Mouse (Mus musculus): Measurements from ENCODE around the gene Traf3ip2. TPM values are rescaled to one million over a fixed set of nuclear protein-coding genes. Genes with fewer than 3 reads are reported as not detected.
A peak's percentile ranks its signal among the peaks of the same experiment; 100 is the strongest.

The Traf3ip2 gene
- polyA plus RNA-seq, 1 experiment from 2014 or later: 12.9 TPM

- WGBS: 68% methylated on average over 4 of the region's 4 CpGs
Observed at GRCm38 (mm10) chr10:39681014-39681413, 68.3 kb downstream of the Traf3ip2 start.

GRCm38 (mm10) chr10:39682556-39682955 is 69.8 kb downstream of the Traf3ip2 start:
- Histone ChIP-seq H3K4me3 (ENCODE audit: low read depth, low read length) (no peak overlapping the region), H3K9ac (ENCODE audit: low read depth, low read length) (no peak overlapping the region), H3K27ac (replicated peaks; ENCODE audit: low read depth, low read length) (no peak overlapping the region), H3K4me1 (ENCODE audit: control insufficient read depth, insufficient read depth, low read length) (no peaks in the 10 kb centered on the region), H3K36me3 (ENCODE audit: control insufficient read depth, insufficient read depth, low read length) (no peaks in the 10 kb centered on the region), H3K9me3 (ENCODE audit: control insufficient read depth, low read length) (no peaks in the 10 kb centered on the region), H3K27me3 (replicated peaks; ENCODE audit: control insufficient read depth, insufficient read depth, low read length) (no peaks in the 10 kb centered on the region), H3K4me2 (ENCODE audit: low read depth, low read length) (no peak overlapping the region)
- no peak for ATAC-seq (ENCODE audit: low read depth)
- no peak for DNase-seq (ENCODE audit: low spot score)
- WGBS: 78% methylated on average over 2 of the region's 2 CpGs

More at GRCm38 (mm10) chr10:39681014-39681413, 68.3 kb downstream of the Traf3ip2 start:
- H3K27ac ChIP-seq (replicated peaks; ENCODE audit: low read depth, low read length): no peak overlapping the region
- no peaks in the 10 kb centered on the region for H3K4me1 ChIP-seq (ENCODE audit: control insufficient read depth, insufficient read depth, low read length)
- H3K4me3 ChIP-seq (ENCODE audit: low read depth, low read length): no peak overlapping the region
- DNase-seq (ENCODE audit: low spot score) (no peak), ATAC-seq (ENCODE audit: low read depth) (0 out of 2 replicates have a peak, but pooled peaks have one; percentile 30)
- no peak overlapping the region for H3K9ac ChIP-seq (ENCODE audit: low read depth, low read length)
- no peak overlapping the region for H3K4me2 ChIP-seq (ENCODE audit: low read depth, low read length)
- no peaks in the 10 kb centered on the region for H3K36me3 ChIP-seq (ENCODE audit: control insufficient read depth, insufficient read depth, low read length)
- no peaks in the 10 kb centered on the region for H3K9me3 ChIP-seq (ENCODE audit: control insufficient read depth, low read length)
- no peaks in the 10 kb centered on the region for H3K27me3 ChIP-seq (replicated peaks; ENCODE audit: control insufficient read depth, insufficient read depth, low read length)

- DNase-seq (ENCODE audit: low spot score): no peak
- no peak for ATAC-seq (ENCODE audit: low read depth)
- 75% methylated on average over 2 of the region's 2 CpGs for WGBS
Observed at GRCm38 (mm10) chr10:39683481-39683880, 70.7 kb downstream of the Traf3ip2 start.

GRCm38 (mm10) chr10:39686811-39687210 is 74.1 kb downstream of the Traf3ip2 start:
- Histone ChIP-seq H3K27ac (replicated peaks; ENCODE audit: low read depth, low read length) (no peak overlapping the region), H3K27me3 (replicated peaks; ENCODE audit: control insufficient read depth, insufficient read depth, low read length) (no peaks in the 10 kb centered on the region), H3K9ac (ENCODE audit: low read depth, low read length) (no peak overlapping the region), H3K9me3 (ENCODE audit: control insufficient read depth, low read length) (no peaks in the 10 kb centered on the region), H3K4me1 (ENCODE audit: control insufficient read depth, insufficient read depth, low read length) (peaks cover 6% of the 10 kb centered on the region; the same call in 1 of the 2 replicates), H3K4me3 (ENCODE audit: low read depth, low read length) (no peak overlapping the region), H3K4me2 (ENCODE audit: low read depth, low read length) (no peak overlapping the region), H3K36me3 (ENCODE audit: control insufficient read depth, insufficient read depth, low read length) (no peaks in the 10 kb centered on the region)
- WGBS: 95% methylated on average over 4 of the region's 4 CpGs
- DNase-seq (ENCODE audit: low spot score) (peak; percentile 58), ATAC-seq (ENCODE audit: low read depth) (peak; percentile 48; the same call in 1 of the 2 replicates)

More at GRCm38 (mm10) chr10:39683481-39683880, 70.7 kb downstream of the Traf3ip2 start:
- Histone ChIP-seq H3K4me3 (ENCODE audit: low read depth, low read length) (no peak overlapping the region), H3K4me2 (ENCODE audit: low read depth, low read length) (no peak overlapping the region), H3K27me3 (replicated peaks; ENCODE audit: control insufficient read depth, insufficient read depth, low read length) (no peaks in the 10 kb centered on the region), H3K4me1 (ENCODE audit: control insufficient read depth, insufficient read depth, low read length) (no peaks in the 10 kb centered on the region), H3K9me3 (ENCODE audit: control insufficient read depth, low read length) (no peaks in the 10 kb centered on the region), H3K36me3 (ENCODE audit: control insufficient read depth, insufficient read depth, low read length) (no peaks in the 10 kb centered on the region), H3K27ac (replicated peaks; ENCODE audit: low read depth, low read length) (no peak overlapping the region), H3K9ac (ENCODE audit: low read depth, low read length) (no peak overlapping the region)

- Histone ChIP-seq H3K27ac (replicated peaks; ENCODE audit: low read depth, low read length) (no peak overlapping the region), H3K9ac (ENCODE audit: low read depth, low read length) (no peak overlapping the region), H3K4me1 (ENCODE audit: control insufficient read depth, insufficient read depth, low read length) (peaks cover 7% of the 10 kb centered on the region; the same call in 1 of the 2 replicates), H3K4me3 (ENCODE audit: low read depth, low read length) (no peak overlapping the region), H3K36me3 (ENCODE audit: control insufficient read depth, insufficient read depth, low read length) (no peaks in the 10 kb centered on the region), H3K4me2 (ENCODE audit: low read depth, low read length) (no peak overlapping the region), H3K27me3 (replicated peaks; ENCODE audit: control insufficient read depth, insufficient read depth, low read length) (no peaks in the 10 kb centered on the region), H3K9me3 (ENCODE audit: control insufficient read depth, low read length) (no peaks in the 10 kb centered on the region)
- ATAC-seq (ENCODE audit: low read depth) (no peak), DNase-seq (ENCODE audit: low spot score) (peak; percentile 37)
- WGBS: 56% methylated on average over 3 of the region's 3 CpGs
Observed at GRCm38 (mm10) chr10:39687851-39688250, 75.1 kb downstream of the Traf3ip2 start.

GRCm38 (mm10) chr10:39691351-39692064 is 78.8 kb downstream of the Traf3ip2 start:
- Histone ChIP-seq H3K36me3 (ENCODE audit: control insufficient read depth, insufficient read depth, low read length) (no peaks in the 10 kb centered on the region), H3K4me2 (ENCODE audit: low read depth, low read length) (no peak overlapping the region), H3K9ac (ENCODE audit: low read depth, low read length) (no peak overlapping the region), H3K9me3 (ENCODE audit: control insufficient read depth, low read length) (no peaks in the 10 kb centered on the region), H3K4me1 (ENCODE audit: control insufficient read depth, insufficient read depth, low read length) (peaks cover 7% of the 10 kb centered on the region; the same call in 1 of the 2 replicates), H3K27me3 (replicated peaks; ENCODE audit: control insufficient read depth, insufficient read depth, low read length) (no peaks in the 10 kb centered on the region), H3K4me3 (ENCODE audit: low read depth, low read length) (no peak overlapping the region), H3K27ac (replicated peaks; ENCODE audit: low read depth, low read length) (peak overlapping the region; percentile 44; the same call in 1 of the 2 replicates)
- ATAC-seq (ENCODE audit: low read depth) (peak; percentile 62; the same call in 1 of the 2 replicates), DNase-seq (ENCODE audit: low spot score) (peak; percentile 53)
- WGBS: 43% methylated on average over 11 of the region's 11 CpGs

GRCm38 (mm10) chr10:39692152-39692551 is 79.4 kb downstream of the Traf3ip2 start:
- ATAC-seq (ENCODE audit: low read depth) (no peak), DNase-seq (ENCODE audit: low spot score) (no peak)
- 81% methylated on average over 2 of the region's 2 CpGs for WGBS

More at GRCm38 (mm10) chr10:39692152-39692551, 79.4 kb downstream of the Traf3ip2 start:
- Histone ChIP-seq H3K4me2 (ENCODE audit: low read depth, low read length) (no peak overlapping the region), H3K27me3 (replicated peaks; ENCODE audit: control insufficient read depth, insufficient read depth, low read length) (no peaks in the 10 kb centered on the region), H3K4me1 (ENCODE audit: control insufficient read depth, insufficient read depth, low read length) (peaks cover 7% of the 10 kb centered on the region; the same call in 1 of the 2 replicates), H3K9me3 (ENCODE audit: control insufficient read depth, low read length) (no peaks in the 10 kb centered on the region), H3K36me3 (ENCODE audit: control insufficient read depth, insufficient read depth, low read length) (no peaks in the 10 kb centered on the region), H3K4me3 (ENCODE audit: low read depth, low read length) (no peak overlapping the region), H3K27ac (replicated peaks; ENCODE audit: low read depth, low read length) (no peak overlapping the region), H3K9ac (ENCODE audit: low read depth, low read length) (no peak overlapping the region)

Data from embryonic facial prominence, embryonic 14.5 days (tissue).